Mouse (Mus musculus) E14TG2a.4 (cell line): ENCODE results near the gene Poc5.

ENCODE experiments used
- CTCF ChIP-seq: conservative IDR thresholded peaks from 2 replicates; pipeline ENCODE4 v1.5.1; 2014; ENCODE audit warnings: low read length
- NANOG ChIP-seq: IDR thresholded peaks from 2 replicates; pipeline ENCODE4 v1.6.1; 2014; ENCODE audit warnings: borderline replicate concordance, low read length, mixed read lengths
- POU5F1 ChIP-seq: IDR thresholded peaks from 2 replicates; pipeline ENCODE4 v1.6.1; 2014; ENCODE audit warnings: low read length, borderline replicate concordance

- no peak for TF ChIP-seq CTCF
- TF ChIP-seq POU5F1: no peak
- TF ChIP-seq NANOG: no peak
Observed at GRCm38 (mm10) chr13:96401251-96401650, 13.2 kb downstream of the Poc5 start.
